Mouse (Mus musculus): ENCODE data around the gene Tmem141. TPM values are rescaled to one million over a fixed set of nuclear protein-coding genes. Genes with fewer than 3 reads are reported as not detected.

The Tmem141 gene
- polyA plus RNA-seq, 1 experiment from 2014 or later, result 27.8 TPM

DNA sequence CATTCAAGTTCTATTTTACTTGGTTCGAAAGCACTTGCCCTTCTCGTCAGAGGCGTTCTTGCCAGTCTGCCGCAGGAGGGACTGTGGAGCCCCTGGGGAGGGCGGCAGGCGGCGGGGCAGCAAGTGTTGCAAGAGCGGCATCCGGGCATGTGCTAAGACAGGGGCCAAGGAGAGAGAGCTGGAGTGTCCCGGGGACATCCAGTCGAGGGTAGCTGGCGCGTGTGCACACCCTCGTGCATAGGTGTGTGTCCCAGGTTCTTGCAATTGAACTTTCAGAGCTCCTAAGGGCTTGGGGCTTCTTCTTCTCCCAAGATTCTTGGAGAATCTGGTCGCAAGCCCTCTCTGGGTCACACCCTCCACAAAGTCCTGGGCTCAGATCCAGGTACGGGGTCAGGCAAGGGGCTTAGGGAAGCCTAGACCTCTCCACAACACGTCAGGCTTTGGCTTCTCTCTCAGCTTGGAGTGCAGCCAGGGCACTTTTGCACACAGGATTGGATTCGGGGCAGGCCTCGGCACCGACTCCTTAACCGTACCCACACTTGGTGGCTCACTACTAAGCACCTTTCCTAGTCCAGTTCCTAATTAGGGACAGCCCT is 46.3 kb downstream of the Tmem141 start:
- H3K9ac ChIP-seq (ENCODE audit: low read length), result peak overlapping the region; percentile 87
- 12% methylated on average over 21 of the region's 21 CpGs for WGBS
- peak overlapping the region; percentile 96 for H3K4me2 ChIP-seq (ENCODE audit: low read depth, low read length)
- H3K4me1 ChIP-seq (ENCODE audit: control insufficient read depth, insufficient read depth, low read length), result peaks cover 39% of the 10 kb centered on the region
- H3K36me3 ChIP-seq (ENCODE audit: control insufficient read depth, insufficient read depth, low read length), result 0 out of 2 replicates have a peak, but pooled peaks cover 1% of the 10 kb centered on the region
- ATAC-seq (ENCODE audit: insufficient read depth, low FRiP score), result no peak
- no peaks in the 10 kb centered on the region for H3K9me3 ChIP-seq (replicated peaks; ENCODE audit: control insufficient read depth, low read length)
- peak overlapping the region; percentile 67 for H3K4me3 ChIP-seq (replicated peaks; ENCODE audit: low read length)
- H3K27me3 ChIP-seq (ENCODE audit: control insufficient read depth, insufficient read depth, low read length), result peaks cover 44% of the 10 kb centered on the region
- H3K27ac ChIP-seq (ENCODE audit: low read length), result peak overlapping the region; percentile 97

- Histone ChIP-seq H3K4me2 (ENCODE audit: low read depth, low read length) (peak within 1 kb of the TSS; percentile 96), H3K36me3 (ENCODE audit: control insufficient read depth, insufficient read depth, low read length) (0 out of 2 replicates have a peak, but pooled peaks cover 7% of the 10 kb centered on the region), H3K9me3 (replicated peaks; ENCODE audit: control insufficient read depth, low read length) (no peaks in the 10 kb centered on the region), H3K9ac (ENCODE audit: low read length) (peak within 1 kb of the TSS; percentile 87), H3K27ac (ENCODE audit: low read length) (peak within 1 kb of the TSS; percentile 97), H3K4me3 (replicated peaks; ENCODE audit: low read length) (peak within 1 kb of the TSS; percentile 67), H3K27me3 (ENCODE audit: control insufficient read depth, insufficient read depth, low read length) (peaks cover 37% of the 10 kb centered on the region), H3K4me1 (ENCODE audit: control insufficient read depth, insufficient read depth, low read length) (peaks cover 38% of the 10 kb centered on the region)
- WGBS, result 0% methylated on average over 44 of the region's 45 CpGs
- peak; percentile 98 for ATAC-seq (ENCODE audit: insufficient read depth, low FRiP score)
Observed at GRCm38 (mm10) chr2:25574579-25575431, 47.0 kb downstream of the Tmem141 start, which contains the start of the genes Mamdc4 and Phpt1. Gene Mamdc4, minus strand, starts transcription at chr2:25574845. Gene Phpt1, minus strand, starts transcription at chr2:25575224.

GRCm38 (mm10) chr2:25574136-25574535 is 47.7 kb downstream of the Tmem141 start:
- ATAC-seq (ENCODE audit: insufficient read depth, low FRiP score), result no peak
- WGBS, result 11% methylated on average over 11 of the region's 11 CpGs
- peak overlapping the region; percentile 87 for H3K9ac ChIP-seq (ENCODE audit: low read length)

DNA sequence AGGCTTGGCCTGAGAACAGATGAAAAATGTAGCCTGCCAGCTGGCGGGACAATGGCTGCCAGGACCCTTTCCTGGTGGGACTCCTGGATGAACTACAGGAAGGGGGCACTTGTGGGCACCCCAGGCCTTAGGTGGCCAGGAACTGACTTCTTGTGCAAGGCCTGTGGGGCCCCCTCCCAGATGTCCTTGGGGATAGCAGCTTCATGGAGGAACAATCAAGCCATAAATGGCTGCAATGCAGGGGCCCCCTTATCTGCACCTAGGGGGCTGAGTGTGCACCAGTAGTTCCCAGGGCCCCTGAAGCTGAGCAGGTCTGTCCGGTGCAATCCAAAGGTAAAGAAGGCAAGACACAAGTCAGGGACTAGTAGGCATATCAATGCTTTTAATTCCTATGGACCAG is 48.7 kb downstream of the Tmem141 start:
- peaks cover 29% of the 10 kb centered on the region for H3K4me1 ChIP-seq (ENCODE audit: control insufficient read depth, insufficient read depth, low read length)
- no peak for ATAC-seq (ENCODE audit: insufficient read depth, low FRiP score)
- 0 out of 2 replicates have a peak overlapping the region, but pooled peaks have one; percentile 28 for H3K9ac ChIP-seq (ENCODE audit: low read length)
- H3K4me2 ChIP-seq (ENCODE audit: low read depth, low read length), result peak overlapping the region; percentile 96
- H3K4me3 ChIP-seq (replicated peaks; ENCODE audit: low read length), result peak overlapping the region; percentile 67; the same call in 1 of the 2 replicates
- H3K36me3 ChIP-seq (ENCODE audit: control insufficient read depth, insufficient read depth, low read length), result 0 out of 2 replicates have a peak, but pooled peaks cover 7% of the 10 kb centered on the region
- 84% methylated on average over 2 of the region's 2 CpGs for WGBS
- H3K9me3 ChIP-seq (replicated peaks; ENCODE audit: control insufficient read depth, low read length), result no peaks in the 10 kb centered on the region
- no peak overlapping the region for H3K27ac ChIP-seq (ENCODE audit: low read length)
- H3K27me3 ChIP-seq (ENCODE audit: control insufficient read depth, insufficient read depth, low read length), result peaks cover 20% of the 10 kb centered on the region

More at GRCm38 (mm10) chr2:25574136-25574535, 47.7 kb downstream of the Tmem141 start:
- Histone ChIP-seq H3K27me3 (ENCODE audit: control insufficient read depth, insufficient read depth, low read length) (peaks cover 30% of the 10 kb centered on the region), H3K4me2 (ENCODE audit: low read depth, low read length) (peak overlapping the region; percentile 96), H3K27ac (ENCODE audit: low read length) (peak overlapping the region; percentile 97), H3K36me3 (ENCODE audit: control insufficient read depth, insufficient read depth, low read length) (0 out of 2 replicates have a peak, but pooled peaks cover 7% of the 10 kb centered on the region), H3K4me3 (replicated peaks; ENCODE audit: low read length) (peak overlapping the region; percentile 67), H3K4me1 (ENCODE audit: control insufficient read depth, insufficient read depth, low read length) (peaks cover 31% of the 10 kb centered on the region), H3K9me3 (replicated peaks; ENCODE audit: control insufficient read depth, low read length) (no peaks in the 10 kb centered on the region)

GRCm38 (mm10) chr2:25571221-25571620 is 50.6 kb downstream of the Tmem141 start:
- H3K9ac ChIP-seq (ENCODE audit: low read length), result no peak overlapping the region
- ATAC-seq (ENCODE audit: insufficient read depth, low FRiP score), result no peak
- H3K4me2 ChIP-seq (ENCODE audit: low read depth, low read length), result no peak overlapping the region
- 0 out of 2 replicates have a peak, but pooled peaks cover 1% of the 10 kb centered on the region for H3K27me3 ChIP-seq (ENCODE audit: control insufficient read depth, insufficient read depth, low read length)
- H3K9me3 ChIP-seq (replicated peaks; ENCODE audit: control insufficient read depth, low read length), result no peaks in the 10 kb centered on the region
- H3K4me1 ChIP-seq (ENCODE audit: control insufficient read depth, insufficient read depth, low read length), result peaks cover 16% of the 10 kb centered on the region
- no peak overlapping the region for H3K4me3 ChIP-seq (replicated peaks; ENCODE audit: low read length)
- WGBS, result 83% methylated on average over 4 of the region's 4 CpGs
- no peak overlapping the region; the same call in 1 of the 2 replicates for H3K27ac ChIP-seq (ENCODE audit: low read length)
- 0 out of 2 replicates have a peak, but pooled peaks cover 7% of the 10 kb centered on the region for H3K36me3 ChIP-seq (ENCODE audit: control insufficient read depth, insufficient read depth, low read length)

Other genes with a start within 250 kb of the Tmem141 start
- gene Sapcd2, start 249.7 kb downstream of the Tmem141 start, polyA plus RNA-seq (2015; fragmentation: Nextera tagmentation; extraction: Ambion mirVana), result 30.7 and 35.9 TPM in 2 replicates
- 16.6 and 19.4 TPM in 2 replicates for gene Entpd2, start 226.1 kb downstream of the Tmem141 start, polyA plus RNA-seq (2015; fragmentation: Nextera tagmentation; extraction: Ambion mirVana)
- gene Npdc1, start 222.7 kb downstream of the Tmem141 start, polyA plus RNA-seq (2015; fragmentation: Nextera tagmentation; extraction: Ambion mirVana), result 54.9 and 66.1 TPM in 2 replicates
- 0.19 TPM in 1 of 2 replicates, not detected in the other for gene Fut7, start 198.7 kb downstream of the Tmem141 start, polyA plus RNA-seq (2015; fragmentation: Nextera tagmentation; extraction: Ambion mirVana)
- 4.0 and 4.6 TPM in 2 replicates for gene Abca2, start 193.3 kb downstream of the Tmem141 start, polyA plus RNA-seq (2015; fragmentation: Nextera tagmentation; extraction: Ambion mirVana)
- 60.5 and 113 TPM in 2 replicates for gene Clic3, start 165.2 kb downstream of the Tmem141 start, polyA plus RNA-seq (2015; fragmentation: Nextera tagmentation; extraction: Ambion mirVana)
- gene Paxx, start 160.9 kb downstream of the Tmem141 start, polyA plus RNA-seq (2015; fragmentation: Nextera tagmentation; extraction: Ambion mirVana), result 44.1 and 49.4 TPM in 2 replicates
- gene Ptgds, start 152.0 kb downstream of the Tmem141 start, polyA plus RNA-seq (2015; fragmentation: Nextera tagmentation; extraction: Ambion mirVana), result 6.1 and 6.7 TPM in 2 replicates
- not detected in 2 replicates for gene Lcn12, start 128.1 kb downstream of the Tmem141 start, polyA plus RNA-seq (2015; fragmentation: Nextera tagmentation; extraction: Ambion mirVana)
- 76.5 and 86.0 TPM in 2 replicates for gene Fbxw5, start 121.3 kb downstream of the Tmem141 start, polyA plus RNA-seq (2015; fragmentation: Nextera tagmentation; extraction: Ambion mirVana)
- gene C8g, start 120.3 kb downstream of the Tmem141 start, polyA plus RNA-seq (2015; fragmentation: Nextera tagmentation; extraction: Ambion mirVana), result 8.9 and 9.5 TPM in 2 replicates
- gene Traf2, start 75.1 kb downstream of the Tmem141 start, polyA plus RNA-seq (2015; fragmentation: Nextera tagmentation; extraction: Ambion mirVana), result 31.5 and 32.1 TPM in 2 replicates
- 377 and 401 TPM in 2 replicates for gene Edf1, start 64.2 kb downstream of the Tmem141 start, polyA plus RNA-seq (2015; fragmentation: Nextera tagmentation; extraction: Ambion mirVana)
- 74.0 and 87.4 TPM in 2 replicates for gene Mamdc4, start 47.2 kb downstream of the Tmem141 start, polyA plus RNA-seq (2015; fragmentation: Nextera tagmentation; extraction: Ambion mirVana)
- gene Phpt1, start 46.8 kb downstream of the Tmem141 start, polyA plus RNA-seq (2015; fragmentation: Nextera tagmentation; extraction: Ambion mirVana), result 120 and 123 TPM in 2 replicates
- 0.26 and 0.94 TPM in 2 replicates for gene Ajm1, start 40.2 kb downstream of the Tmem141 start, polyA plus RNA-seq (2015; fragmentation: Nextera tagmentation; extraction: Ambion mirVana)
- gene Rabl6, start 13.5 kb downstream of the Tmem141 start, polyA plus RNA-seq (2015; fragmentation: Nextera tagmentation; extraction: Ambion mirVana), result 56.4 and 60.3 TPM in 2 replicates
- gene Ccdc183, start 4.3 kb downstream of the Tmem141 start, polyA plus RNA-seq (2015; fragmentation: Nextera tagmentation; extraction: Ambion mirVana), result 0.09 and 0.15 TPM in 2 replicates
- 4.9 and 5.3 TPM in 2 replicates for gene Fcna, start 6.0 kb upstream of the Tmem141 start, polyA plus RNA-seq (2015; fragmentation: Nextera tagmentation; extraction: Ambion mirVana)
- 0.37 TPM in 1 of 2 replicates, not detected in the other for gene Lcn8, start 31.1 kb upstream of the Tmem141 start, polyA plus RNA-seq (2015; fragmentation: Nextera tagmentation; extraction: Ambion mirVana)
- gene Lcn5, start 35.9 kb upstream of the Tmem141 start, polyA plus RNA-seq (2015; fragmentation: Nextera tagmentation; extraction: Ambion mirVana), result not detected in 2 replicates
- gene Lcn6, start 54.8 kb upstream of the Tmem141 start, polyA plus RNA-seq (2015; fragmentation: Nextera tagmentation; extraction: Ambion mirVana), result not detected in 2 replicates
- gene Lcn10, start 60.7 kb upstream of the Tmem141 start, polyA plus RNA-seq (2015; fragmentation: Nextera tagmentation; extraction: Ambion mirVana), result not detected in 2 replicates
- not detected in 2 replicates for gene Obp2a, start 78.0 kb upstream of the Tmem141 start, polyA plus RNA-seq (2015; fragmentation: Nextera tagmentation; extraction: Ambion mirVana)
- 62.0 and 73.4 TPM in 2 replicates for gene Bmyc, start 84.7 kb upstream of the Tmem141 start, polyA plus RNA-seq (2015; fragmentation: Nextera tagmentation; extraction: Ambion mirVana)
- gene Obp2b, start 115.0 kb upstream of the Tmem141 start, polyA plus RNA-seq (2015; fragmentation: Nextera tagmentation; extraction: Ambion mirVana), result not detected in 2 replicates
- not detected in 2 replicates for gene Lcn3, start 143.6 kb upstream of the Tmem141 start, polyA plus RNA-seq (2015; fragmentation: Nextera tagmentation; extraction: Ambion mirVana)
- not detected in 2 replicates for gene Lcn11, start 155.0 kb upstream of the Tmem141 start, polyA plus RNA-seq (2015; fragmentation: Nextera tagmentation; extraction: Ambion mirVana)
- gene Gm13539, start 160.3 kb upstream of the Tmem141 start, polyA plus RNA-seq (2015; fragmentation: Nextera tagmentation; extraction: Ambion mirVana), result not detected in 2 replicates
- not detected in 2 replicates for gene Glt6d1, start 193.8 kb upstream of the Tmem141 start, polyA plus RNA-seq (2015; fragmentation: Nextera tagmentation; extraction: Ambion mirVana)
- gene Lcn9, start 201.1 kb upstream of the Tmem141 start, polyA plus RNA-seq (2015; fragmentation: Nextera tagmentation; extraction: Ambion mirVana), result not detected in 2 replicates
- gene Sohlh1, start 225.2 kb upstream of the Tmem141 start, polyA plus RNA-seq (2015; fragmentation: Nextera tagmentation; extraction: Ambion mirVana), result 0.13 TPM in 1 of 2 replicates, not detected in the other
- gene Kcnt1, start 241.7 kb upstream of the Tmem141 start, polyA plus RNA-seq (2015; fragmentation: Nextera tagmentation; extraction: Ambion mirVana), result 0.65 and 0.90 TPM in 2 replicates

Measured in stomach, embryonic 16.5 days (tissue).